Mouse (Mus musculus): ENCODE data around the gene Tmem129. TPM values are rescaled to one million over a fixed set of nuclear protein-coding genes. Genes with fewer than 3 reads are reported as not detected.

The Tmem129 gene
- total RNA-seq (2022): 10 to 100 TPM in 2 of 4 experiments, 1 to 10 TPM in 2; 9.2 to 11.3 (median 10.1) TPM

- DNase-seq (ENCODE audit: low spot score in 2 of 2): peak; percentile 95 to 97
These were observed at the start of gene Tmem129, which contains the start of gene Tacc3 for GRCm38 (mm10) chr5:33657787-33658663. TSS of gene Tmem129 (minus strand) at chr5:33658416. TSS of gene Tacc3 (plus strand) at chr5:33658128.

GRCm38 (mm10) chr5:33707163-33707562, 48.9 kb upstream of the Tmem129 start:
- DNase-seq (ENCODE audit: low spot score in 2 of 2): no peak

GRCm38 (mm10) chr5:33706350-33706629, 48.1 kb upstream of the Tmem129 start:
- DNase-seq (ENCODE audit: low spot score in 2 of 2): no peak

GRCm38 (mm10) chr5:33705612-33706349, 47.6 kb upstream of the Tmem129 start:
- no peak for DNase-seq (ENCODE audit: low spot score in 2 of 2)

GRCm38 (mm10) chr5:33704945-33705611, 46.9 kb upstream of the Tmem129 start:
- no peak for DNase-seq (ENCODE audit: low spot score in 2 of 2)

- no peak for DNase-seq (ENCODE audit: low spot score in 2 of 2)
These were observed 45.8 kb upstream of the Tmem129 start for GRCm38 (mm10) chr5:33703999-33704398.

GRCm38 (mm10) chr5:33701832-33702231, 43.6 kb upstream of the Tmem129 start:
- DNase-seq (ENCODE audit: low spot score in 2 of 2): no peak

GRCm38 (mm10) chr5:33700010-33700409, 41.8 kb upstream of the Tmem129 start:
- no peak for DNase-seq (ENCODE audit: low spot score in 2 of 2)

GRCm38 (mm10) chr5:33698669-33699068, 40.5 kb upstream of the Tmem129 start:
- DNase-seq (ENCODE audit: low spot score in 2 of 2): no peak

GRCm38 (mm10) chr5:33697947-33698512, 39.8 kb upstream of the Tmem129 start:
- DNase-seq (ENCODE audit: low spot score in 2 of 2): no peak

GRCm38 (mm10) chr5:33697534-33697933, 39.3 kb upstream of the Tmem129 start:
- no peak for DNase-seq (ENCODE audit: low spot score in 2 of 2)

GRCm38 (mm10) chr5:33696430-33696829, 38.2 kb upstream of the Tmem129 start:
- DNase-seq (ENCODE audit: low spot score in 2 of 2): no peak

GRCm38 (mm10) chr5:33695718-33696121, 37.5 kb upstream of the Tmem129 start:
- DNase-seq (ENCODE audit: low spot score in 2 of 2): no peak

- DNase-seq (ENCODE audit: low spot score in 2 of 2): no peak
These were observed 36.9 kb upstream of the Tmem129 start for GRCm38 (mm10) chr5:33694848-33695717.

- no peak for DNase-seq (ENCODE audit: low spot score in 2 of 2)
These were observed 36.2 kb upstream of the Tmem129 start for GRCm38 (mm10) chr5:33694461-33694847.

GRCm38 (mm10) chr5:33692393-33692792, 34.2 kb upstream of the Tmem129 start:
- DNase-seq (ENCODE audit: low spot score in 2 of 2): peak in 1 of 2 experiments; percentile 14

GRCm38 (mm10) chr5:33689852-33690645, 31.8 kb upstream of the Tmem129 start:
- DNase-seq (ENCODE audit: low spot score in 2 of 2): no peak

- no peak for DNase-seq (ENCODE audit: low spot score in 2 of 2)
These were observed 31.1 kb upstream of the Tmem129 start for GRCm38 (mm10) chr5:33689221-33689844.
